Mouse (Mus musculus): ENCODE measurements at regions not wholly inside any gene's neighbourhood (a gene's known extent, or its start where the extent isn't known, plus 50 kb on each side); places are given as distances from the start of the nearest gene placed in this dataset.

DNA sequence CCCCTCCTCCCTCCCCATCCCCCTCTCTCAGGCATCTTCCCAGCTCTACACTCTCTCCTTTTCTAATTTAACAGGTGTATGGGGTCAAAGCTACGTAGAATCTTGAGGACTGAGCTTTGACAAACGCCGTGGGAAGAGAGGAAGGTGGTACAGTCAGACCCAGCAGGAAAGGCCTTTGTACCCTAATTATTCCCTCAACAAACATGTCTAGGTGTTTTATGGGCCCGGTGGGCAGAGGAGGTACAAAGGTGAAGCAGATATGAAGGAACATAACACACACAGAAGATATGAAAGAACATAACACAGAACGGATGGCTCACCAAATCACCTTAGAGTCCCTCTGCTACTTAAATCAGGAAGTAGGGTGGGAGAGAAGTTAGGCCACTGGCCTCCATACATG is 128.3 kb downstream of the Sox9 start:
- WGBS, result 80% methylated on average over 5 of the region's 5 CpGs
- Histone ChIP-seq H3K36me3 (ENCODE audit: control insufficient read depth, insufficient read depth, low read length) (no peaks in the 10 kb centered on the region), H3K4me3 (replicated peaks; ENCODE audit: low read depth, low read length) (no peak overlapping the region), H3K27ac (replicated peaks; ENCODE audit: low read depth, low read length) (no peak overlapping the region), H3K9ac (replicated peaks; ENCODE audit: low read length) (no peak overlapping the region), H3K4me1 (ENCODE audit: control insufficient read depth, insufficient read depth, low read length) (no peaks in the 10 kb centered on the region), H3K9me3 (ENCODE audit: control insufficient read depth, low read length) (no peaks in the 10 kb centered on the region), H3K27me3 (ENCODE audit: control insufficient read depth, insufficient read depth, low read length) (no peaks in the 10 kb centered on the region), H3K4me2 (ENCODE audit: low read length) (no peak overlapping the region)
- ATAC-seq (ENCODE audit: low FRiP score, low TSS enrichment) (no peak), DNase-seq (no peak)

DNA sequence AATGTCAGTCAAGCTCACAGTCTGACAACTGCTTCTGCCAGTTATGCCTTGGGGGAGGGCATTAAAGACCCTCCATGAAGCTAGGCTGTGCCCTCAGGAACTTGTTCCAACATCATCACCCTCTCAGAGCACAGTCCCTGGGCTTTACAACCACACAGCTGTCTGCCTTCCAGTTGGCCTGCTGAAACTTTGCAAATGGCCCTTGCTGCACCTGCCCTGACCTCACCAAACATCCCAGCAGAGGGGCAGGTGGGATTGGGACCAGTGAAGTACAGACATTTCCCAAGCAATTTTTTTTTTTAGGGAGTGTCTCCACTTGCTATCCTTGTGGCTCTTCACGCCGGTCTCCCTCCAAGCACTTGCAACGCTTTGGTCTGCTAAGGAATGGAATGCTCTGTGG is 130.9 kb downstream of the Sox9 start:
- ATAC-seq (ENCODE audit: low FRiP score, low TSS enrichment) (no peak), DNase-seq (no peak)
- no peaks in the 10 kb centered on the region for H3K27me3 ChIP-seq (ENCODE audit: control insufficient read depth, insufficient read depth, low read length)
- no peaks in the 10 kb centered on the region for H3K36me3 ChIP-seq (ENCODE audit: control insufficient read depth, insufficient read depth, low read length)
- H3K9ac ChIP-seq (replicated peaks; ENCODE audit: low read length), result no peak overlapping the region
- WGBS, result 84% methylated on average over 3 of the region's 3 CpGs
- H3K9me3 ChIP-seq (ENCODE audit: control insufficient read depth, low read length), result no peaks in the 10 kb centered on the region
- H3K4me2 ChIP-seq (ENCODE audit: low read length), result no peak overlapping the region
- H3K4me1 ChIP-seq (ENCODE audit: control insufficient read depth, insufficient read depth, low read length), result no peaks in the 10 kb centered on the region
- H3K27ac ChIP-seq (replicated peaks; ENCODE audit: low read depth, low read length), result no peak overlapping the region
- H3K4me3 ChIP-seq (replicated peaks; ENCODE audit: low read depth, low read length), result no peak overlapping the region

DNA sequence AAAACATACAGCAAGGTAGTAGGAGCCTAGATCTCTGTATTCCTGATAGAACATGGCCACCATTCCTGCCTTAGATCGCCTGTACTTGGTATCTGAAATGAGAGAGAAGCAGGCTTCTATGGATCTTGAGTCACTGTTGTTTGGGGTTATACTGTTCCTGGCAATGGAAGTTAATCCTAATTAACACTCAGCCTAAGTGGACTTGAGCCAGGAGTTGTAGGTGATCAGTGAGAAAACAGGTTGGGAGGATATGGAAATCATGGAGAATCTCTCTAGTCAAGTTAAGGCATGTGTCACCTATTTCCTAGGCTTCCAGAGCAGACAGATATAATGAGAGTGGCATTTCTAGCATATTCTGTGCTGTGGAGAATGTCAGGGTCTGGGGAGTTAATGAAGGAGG is 134.9 kb downstream of the Sox9 start:
- Histone ChIP-seq H3K9ac (replicated peaks; ENCODE audit: low read length) (no peak overlapping the region), H3K27ac (replicated peaks; ENCODE audit: low read depth, low read length) (no peak overlapping the region), H3K4me1 (ENCODE audit: control insufficient read depth, insufficient read depth, low read length) (no peaks in the 10 kb centered on the region), H3K4me3 (replicated peaks; ENCODE audit: low read depth, low read length) (no peak overlapping the region), H3K4me2 (ENCODE audit: low read length) (no peak overlapping the region), H3K9me3 (ENCODE audit: control insufficient read depth, low read length) (no peaks in the 10 kb centered on the region), H3K36me3 (ENCODE audit: control insufficient read depth, insufficient read depth, low read length) (no peaks in the 10 kb centered on the region), H3K27me3 (ENCODE audit: control insufficient read depth, insufficient read depth, low read length) (no peaks in the 10 kb centered on the region)
- WGBS, result 94% methylated on average over 1 of the region's 1 CpGs
- no peak for ATAC-seq (ENCODE audit: low FRiP score, low TSS enrichment)
- no peak for DNase-seq

DNA sequence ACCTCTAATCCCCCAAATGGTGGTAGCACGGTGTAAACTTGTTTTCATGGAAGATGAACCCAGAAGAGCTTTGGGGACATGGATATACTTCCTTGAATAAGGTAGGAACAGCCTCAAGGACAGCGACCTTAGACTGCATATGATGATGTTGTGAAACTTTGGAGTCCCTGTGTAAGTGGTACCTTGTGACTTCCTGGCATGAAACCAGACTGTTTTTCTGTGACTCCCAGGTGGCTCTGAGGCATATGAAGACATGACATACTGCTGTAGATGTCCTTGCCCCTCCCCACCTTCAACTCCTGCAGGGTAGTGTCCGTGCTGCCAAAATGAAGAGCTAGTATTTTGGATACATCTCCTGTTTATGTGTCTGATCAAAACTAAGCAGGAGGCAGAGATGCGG is 138.1 kb downstream of the Sox9 start:
- H3K9me3 ChIP-seq (ENCODE audit: control insufficient read depth, low read length), result no peaks in the 10 kb centered on the region
- no peak overlapping the region for H3K4me2 ChIP-seq (ENCODE audit: low read length)
- no peaks in the 10 kb centered on the region for H3K36me3 ChIP-seq (ENCODE audit: control insufficient read depth, insufficient read depth, low read length)
- no peak overlapping the region for H3K27ac ChIP-seq (replicated peaks; ENCODE audit: low read depth, low read length)
- H3K4me1 ChIP-seq (ENCODE audit: control insufficient read depth, insufficient read depth, low read length), result no peaks in the 10 kb centered on the region
- no peaks in the 10 kb centered on the region for H3K27me3 ChIP-seq (ENCODE audit: control insufficient read depth, insufficient read depth, low read length)
- 89% methylated on average over 4 of the region's 4 CpGs for WGBS
- no peak for DNase-seq
- no peak for ATAC-seq (ENCODE audit: low FRiP score, low TSS enrichment)
- no peak overlapping the region for H3K9ac ChIP-seq (replicated peaks; ENCODE audit: low read length)
- H3K4me3 ChIP-seq (replicated peaks; ENCODE audit: low read depth, low read length), result no peak overlapping the region

DNA sequence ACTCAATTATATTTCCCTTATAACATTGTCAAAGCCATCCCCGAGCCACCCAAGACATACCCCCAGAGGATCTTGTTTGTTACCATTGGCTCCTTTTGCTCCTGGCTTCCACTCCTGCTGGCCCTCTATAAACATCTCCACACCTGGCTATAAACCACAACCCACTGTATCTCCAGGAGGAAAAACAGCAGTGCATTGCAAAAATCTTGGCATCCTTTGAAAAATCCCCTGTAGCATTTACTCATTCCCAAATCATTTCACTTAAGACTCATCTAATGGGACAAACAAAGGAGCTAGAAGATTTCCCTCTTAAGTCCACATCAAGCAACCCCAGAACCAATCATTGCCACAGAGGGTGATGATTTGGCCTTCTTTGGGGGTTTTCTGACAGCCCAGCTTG is 142.6 kb downstream of the Sox9 start:
- ATAC-seq (ENCODE audit: low FRiP score, low TSS enrichment) (no peak), DNase-seq (no peak)
- Histone ChIP-seq H3K27ac (replicated peaks; ENCODE audit: low read depth, low read length) (no peak overlapping the region), H3K9me3 (ENCODE audit: control insufficient read depth, low read length) (no peaks in the 10 kb centered on the region), H3K4me1 (ENCODE audit: control insufficient read depth, insufficient read depth, low read length) (no peaks in the 10 kb centered on the region), H3K4me2 (ENCODE audit: low read length) (no peak overlapping the region), H3K27me3 (ENCODE audit: control insufficient read depth, insufficient read depth, low read length) (no peaks in the 10 kb centered on the region), H3K4me3 (replicated peaks; ENCODE audit: low read depth, low read length) (no peak overlapping the region), H3K36me3 (ENCODE audit: control insufficient read depth, insufficient read depth, low read length) (no peaks in the 10 kb centered on the region), H3K9ac (replicated peaks; ENCODE audit: low read length) (no peak overlapping the region)
- 92% methylated on average over 1 of the region's 1 CpGs for WGBS

DNA sequence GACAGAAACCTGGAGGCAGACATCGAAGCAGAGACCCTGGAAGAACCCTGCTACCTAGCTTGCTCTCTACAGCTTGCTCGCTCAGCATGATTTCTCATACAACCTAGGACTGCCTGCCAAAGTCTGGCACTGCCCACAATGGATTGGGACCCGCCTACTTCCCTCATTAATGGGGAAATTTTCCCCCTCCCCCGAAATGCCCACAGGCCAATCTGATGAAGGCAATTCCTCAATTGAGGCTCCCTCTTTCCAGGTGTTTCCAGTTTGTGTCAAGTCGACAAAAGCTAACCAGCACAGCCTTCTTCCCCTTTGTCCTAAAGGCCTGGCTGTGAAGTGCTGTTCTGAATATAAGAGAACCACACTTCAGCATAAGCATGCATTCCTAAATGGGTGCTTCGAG is 143.1 kb downstream of the Sox9 start:
- Histone ChIP-seq H3K4me3 (replicated peaks; ENCODE audit: low read depth, low read length) (no peak overlapping the region), H3K27me3 (ENCODE audit: control insufficient read depth, insufficient read depth, low read length) (no peaks in the 10 kb centered on the region), H3K9ac (replicated peaks; ENCODE audit: low read length) (no peak overlapping the region), H3K27ac (replicated peaks; ENCODE audit: low read depth, low read length) (no peak overlapping the region), H3K4me1 (ENCODE audit: control insufficient read depth, insufficient read depth, low read length) (no peaks in the 10 kb centered on the region), H3K4me2 (ENCODE audit: low read length) (no peak overlapping the region), H3K9me3 (ENCODE audit: control insufficient read depth, low read length) (no peaks in the 10 kb centered on the region), H3K36me3 (ENCODE audit: control insufficient read depth, insufficient read depth, low read length) (no peaks in the 10 kb centered on the region)
- ATAC-seq (ENCODE audit: low FRiP score, low TSS enrichment), result no peak
- WGBS, result 71% methylated on average over 6 of the region's 6 CpGs
- peak; percentile 15 for DNase-seq

DNA sequence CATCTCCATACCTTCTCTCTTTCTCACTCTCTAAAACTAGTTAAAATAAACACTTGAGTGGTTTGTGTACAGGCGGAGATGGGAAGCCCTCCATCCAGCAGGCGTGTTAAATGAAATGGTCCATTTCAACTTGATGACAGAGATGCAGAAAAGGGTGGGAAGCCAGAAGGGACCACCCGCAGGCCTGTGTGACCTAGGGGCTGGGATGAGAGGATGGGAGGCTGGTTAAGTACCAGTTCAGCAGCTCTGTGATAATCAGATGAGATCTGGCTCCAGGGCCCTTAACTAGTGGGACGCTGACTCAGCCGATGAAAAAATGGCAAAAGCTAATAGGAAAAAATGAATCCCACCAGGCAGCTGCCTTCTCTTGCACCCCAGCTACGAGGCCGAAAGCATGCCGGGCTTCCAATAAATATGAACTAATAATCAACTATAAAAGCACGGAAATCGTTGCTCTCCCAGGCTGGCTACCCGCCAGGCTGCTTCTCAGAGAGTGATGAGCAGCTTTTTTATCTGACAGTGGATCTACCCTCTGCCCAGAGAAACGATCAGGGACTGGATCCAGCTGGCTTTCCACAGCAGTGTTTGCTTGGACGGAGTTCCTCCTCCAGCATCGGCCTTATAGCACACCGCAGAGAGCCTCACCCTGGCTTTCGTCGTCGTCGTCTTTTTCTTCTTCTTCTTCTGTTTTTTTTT is 144.5 kb downstream of the Sox9 start:
- ATAC-seq (ENCODE audit: low FRiP score, low TSS enrichment) (no peak), DNase-seq (peak; percentile 26)
- H3K4me1 ChIP-seq (ENCODE audit: control insufficient read depth, insufficient read depth, low read length), result no peaks in the 10 kb centered on the region
- H3K9me3 ChIP-seq (ENCODE audit: control insufficient read depth, low read length), result no peaks in the 10 kb centered on the region
- H3K36me3 ChIP-seq (ENCODE audit: control insufficient read depth, insufficient read depth, low read length), result no peaks in the 10 kb centered on the region
- H3K4me3 ChIP-seq (replicated peaks; ENCODE audit: low read depth, low read length), result no peak overlapping the region
- H3K9ac ChIP-seq (replicated peaks; ENCODE audit: low read length), result no peak overlapping the region
- WGBS, result 84% methylated on average over 19 of the region's 19 CpGs
- no peaks in the 10 kb centered on the region for H3K27me3 ChIP-seq (ENCODE audit: control insufficient read depth, insufficient read depth, low read length)
- no peak overlapping the region for H3K4me2 ChIP-seq (ENCODE audit: low read length)
- H3K27ac ChIP-seq (replicated peaks; ENCODE audit: low read depth, low read length), result no peak overlapping the region

DNA sequence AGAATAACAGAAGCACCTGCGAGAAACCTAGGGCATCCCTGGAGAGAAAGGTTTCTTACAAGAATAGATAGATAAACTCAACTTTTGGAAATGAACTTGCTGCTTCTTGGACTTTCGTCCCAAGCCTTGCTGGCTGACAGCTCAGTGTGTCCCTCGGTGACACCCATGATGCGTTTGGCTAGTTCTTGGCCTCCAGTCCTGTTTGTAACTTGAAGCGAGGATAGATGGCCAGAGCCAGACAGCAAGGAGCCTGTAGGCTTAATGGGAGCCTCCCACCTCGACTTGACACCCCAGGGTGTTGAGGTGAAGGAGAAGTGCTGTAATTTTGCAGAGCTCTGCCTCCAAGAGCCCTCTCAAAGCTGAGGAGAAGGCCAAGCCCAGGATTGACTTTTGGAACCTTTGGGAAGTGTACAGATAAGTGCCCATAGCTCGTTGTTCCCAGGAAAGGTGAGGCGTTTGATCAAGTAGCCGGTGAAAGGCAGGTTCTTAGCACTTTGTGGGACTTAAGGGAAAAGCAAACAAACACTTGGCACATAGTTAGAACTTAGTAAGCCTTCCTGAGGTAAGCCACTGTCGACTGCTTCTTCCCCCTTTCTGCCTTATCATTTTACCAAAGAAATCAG is 148.3 kb downstream of the Sox9 start:
- H3K4me3 ChIP-seq (replicated peaks; ENCODE audit: low read depth, low read length), result no peak overlapping the region
- no peaks in the 10 kb centered on the region for H3K36me3 ChIP-seq (ENCODE audit: control insufficient read depth, insufficient read depth, low read length)
- ATAC-seq (ENCODE audit: low FRiP score, low TSS enrichment) (no peak), DNase-seq (no peak)
- no peaks in the 10 kb centered on the region for H3K9me3 ChIP-seq (ENCODE audit: control insufficient read depth, low read length)
- no peaks in the 10 kb centered on the region for H3K27me3 ChIP-seq (ENCODE audit: control insufficient read depth, insufficient read depth, low read length)
- H3K27ac ChIP-seq (replicated peaks; ENCODE audit: low read depth, low read length), result no peak overlapping the region
- H3K9ac ChIP-seq (replicated peaks; ENCODE audit: low read length), result no peak overlapping the region
- WGBS, result 86% methylated on average over 10 of the region's 10 CpGs
- no peaks in the 10 kb centered on the region for H3K4me1 ChIP-seq (ENCODE audit: control insufficient read depth, insufficient read depth, low read length)
- H3K4me2 ChIP-seq (ENCODE audit: low read length), result no peak overlapping the region

DNA sequence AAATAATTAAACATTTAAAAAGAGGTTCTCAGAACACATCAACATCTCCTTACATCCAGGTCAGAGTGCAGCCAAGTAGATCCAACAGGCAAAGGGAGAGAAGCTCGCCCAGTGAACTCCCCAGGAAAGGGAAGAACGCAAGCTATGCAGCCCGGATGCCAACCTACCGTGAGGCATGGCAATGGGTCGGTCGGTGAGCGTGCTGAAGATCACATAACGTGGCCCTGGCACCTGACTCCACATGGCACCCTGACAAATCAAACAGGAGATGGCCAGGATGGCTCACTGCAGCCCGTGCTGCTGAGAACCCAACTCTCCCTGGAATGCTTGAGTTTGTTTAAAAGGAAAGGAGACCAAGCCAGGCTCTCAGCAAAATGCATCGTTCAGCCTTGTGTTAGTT is 156.0 kb downstream of the Sox9 start:
- no peaks in the 10 kb centered on the region for H3K4me1 ChIP-seq (ENCODE audit: control insufficient read depth, insufficient read depth, low read length)
- H3K9me3 ChIP-seq (ENCODE audit: control insufficient read depth, low read length), result no peaks in the 10 kb centered on the region
- no peak overlapping the region for H3K4me3 ChIP-seq (replicated peaks; ENCODE audit: low read depth, low read length)
- H3K27ac ChIP-seq (replicated peaks; ENCODE audit: low read depth, low read length), result no peak overlapping the region
- H3K9ac ChIP-seq (replicated peaks; ENCODE audit: low read length), result no peak overlapping the region
- DNase-seq (no peak), ATAC-seq (ENCODE audit: low FRiP score, low TSS enrichment) (no peak)
- H3K4me2 ChIP-seq (ENCODE audit: low read length), result no peak overlapping the region
- no peaks in the 10 kb centered on the region for H3K27me3 ChIP-seq (ENCODE audit: control insufficient read depth, insufficient read depth, low read length)
- H3K36me3 ChIP-seq (ENCODE audit: control insufficient read depth, insufficient read depth, low read length), result no peaks in the 10 kb centered on the region
- 93% methylated on average over 10 of the region's 10 CpGs for WGBS
